Mouse (Mus musculus): ENCODE measurements at regions not wholly inside any gene's neighbourhood (a gene's known extent, or its start where the extent isn't known, plus 50 kb on each side); places are given as distances from the start of the nearest gene placed in this dataset.

- H3K4me1 ChIP-seq (ENCODE audit: control insufficient read depth, insufficient read depth, low read length): no peaks in the 10 kb centered on the region
- no peak for ATAC-seq (ENCODE audit: low read depth)
Observed at GRCm38 (mm10) chr14:66584699-66585098, 575.7 kb upstream of the Gulo start.

GRCm38 (mm10) chr14:66579904-66580492 is 571.0 kb upstream of the Gulo start:
- 72% methylated on average over 6 of the region's 6 CpGs for WGBS
- Histone ChIP-seq H3K4me1 (ENCODE audit: control insufficient read depth, insufficient read depth, low read length) (no peaks in the 10 kb centered on the region), H3K36me3 (ENCODE audit: control insufficient read depth, insufficient read depth, low read length) (no peaks in the 10 kb centered on the region), H3K4me2 (ENCODE audit: low read depth, low read length) (no peak overlapping the region), H3K27ac (replicated peaks; ENCODE audit: low read depth, low read length) (no peak overlapping the region), H3K9me3 (ENCODE audit: control insufficient read depth, low read length) (0 out of 2 replicates have a peak, but pooled peaks cover 8% of the 10 kb centered on the region), H3K4me3 (ENCODE audit: low read depth, low read length) (no peak overlapping the region), H3K9ac (ENCODE audit: low read depth, low read length) (no peak overlapping the region), H3K27me3 (replicated peaks; ENCODE audit: control insufficient read depth, insufficient read depth, low read length) (no peaks in the 10 kb centered on the region)
- DNase-seq (ENCODE audit: low spot score) (no peak), ATAC-seq (ENCODE audit: low read depth) (no peak)

More at GRCm38 (mm10) chr14:66584699-66585098, 575.7 kb upstream of the Gulo start:
- no peaks in the 10 kb centered on the region for H3K9me3 ChIP-seq (ENCODE audit: control insufficient read depth, low read length)
- no peaks in the 10 kb centered on the region for H3K36me3 ChIP-seq (ENCODE audit: control insufficient read depth, insufficient read depth, low read length)
- H3K27ac ChIP-seq (replicated peaks; ENCODE audit: low read depth, low read length): no peak overlapping the region
- no peak for DNase-seq (ENCODE audit: low spot score)
- no peaks in the 10 kb centered on the region for H3K27me3 ChIP-seq (replicated peaks; ENCODE audit: control insufficient read depth, insufficient read depth, low read length)
- H3K4me2 ChIP-seq (ENCODE audit: low read depth, low read length): no peak overlapping the region
- no peak overlapping the region for H3K4me3 ChIP-seq (ENCODE audit: low read depth, low read length)
- 71% methylated on average over 4 of the region's 4 CpGs for WGBS
- H3K9ac ChIP-seq (ENCODE audit: low read depth, low read length): no peak overlapping the region

GRCm38 (mm10) chr14:66566600-66566999 is 557.6 kb upstream of the Gulo start:
- H3K4me1 ChIP-seq (ENCODE audit: control insufficient read depth, insufficient read depth, low read length): no peaks in the 10 kb centered on the region
- no peak overlapping the region for H3K4me3 ChIP-seq (ENCODE audit: low read depth, low read length)
- ATAC-seq (ENCODE audit: low read depth): no peak
- no peak overlapping the region for H3K4me2 ChIP-seq (ENCODE audit: low read depth, low read length)
- no peak overlapping the region for H3K27ac ChIP-seq (replicated peaks; ENCODE audit: low read depth, low read length)
- no peaks in the 10 kb centered on the region for H3K36me3 ChIP-seq (ENCODE audit: control insufficient read depth, insufficient read depth, low read length)
- DNase-seq (ENCODE audit: low spot score): no peak
- H3K9me3 ChIP-seq (ENCODE audit: control insufficient read depth, low read length): no peaks in the 10 kb centered on the region
- 74% methylated on average over 10 of the region's 10 CpGs for WGBS
- H3K27me3 ChIP-seq (replicated peaks; ENCODE audit: control insufficient read depth, insufficient read depth, low read length): no peaks in the 10 kb centered on the region
- no peak overlapping the region for H3K9ac ChIP-seq (ENCODE audit: low read depth, low read length)

- ATAC-seq (ENCODE audit: low read depth): no peak
- no peak for DNase-seq (ENCODE audit: low spot score)
- Histone ChIP-seq H3K4me3 (ENCODE audit: low read depth, low read length) (no peak overlapping the region), H3K9me3 (ENCODE audit: control insufficient read depth, low read length) (no peaks in the 10 kb centered on the region), H3K27ac (replicated peaks; ENCODE audit: low read depth, low read length) (no peak overlapping the region), H3K4me1 (ENCODE audit: control insufficient read depth, insufficient read depth, low read length) (no peaks in the 10 kb centered on the region), H3K36me3 (ENCODE audit: control insufficient read depth, insufficient read depth, low read length) (no peaks in the 10 kb centered on the region), H3K27me3 (replicated peaks; ENCODE audit: control insufficient read depth, insufficient read depth, low read length) (no peaks in the 10 kb centered on the region), H3K9ac (ENCODE audit: low read depth, low read length) (no peak overlapping the region), H3K4me2 (ENCODE audit: low read depth, low read length) (no peak overlapping the region)
- 44% methylated on average over 4 of the region's 4 CpGs for WGBS
Observed at GRCm38 (mm10) chr14:66562744-66563143, 553.7 kb upstream of the Gulo start.

- DNase-seq (ENCODE audit: low spot score) (no peak), ATAC-seq (ENCODE audit: low read depth) (no peak)
- no peaks in the 10 kb centered on the region for H3K27me3 ChIP-seq (replicated peaks; ENCODE audit: control insufficient read depth, insufficient read depth, low read length)
- H3K9me3 ChIP-seq (ENCODE audit: control insufficient read depth, low read length): no peaks in the 10 kb centered on the region
- H3K27ac ChIP-seq (replicated peaks; ENCODE audit: low read depth, low read length): no peak overlapping the region
- no peak overlapping the region for H3K4me2 ChIP-seq (ENCODE audit: low read depth, low read length)
- H3K4me3 ChIP-seq (ENCODE audit: low read depth, low read length): no peak overlapping the region
- H3K36me3 ChIP-seq (ENCODE audit: control insufficient read depth, insufficient read depth, low read length): no peaks in the 10 kb centered on the region
- WGBS: 68% methylated on average over 3 of the region's 3 CpGs
- H3K4me1 ChIP-seq (ENCODE audit: control insufficient read depth, insufficient read depth, low read length): no peaks in the 10 kb centered on the region
- no peak overlapping the region for H3K9ac ChIP-seq (ENCODE audit: low read depth, low read length)
Observed at GRCm38 (mm10) chr14:66561715-66562114, 552.7 kb upstream of the Gulo start.

- WGBS: 87% methylated on average over 5 of the region's 5 CpGs
Observed at GRCm38 (mm10) chr14:66561042-66561590, 552.1 kb upstream of the Gulo start.

GRCm38 (mm10) chr14:66558393-66558792 is 549.4 kb upstream of the Gulo start:
- no peak overlapping the region for H3K4me2 ChIP-seq (ENCODE audit: low read depth, low read length)
- no peak overlapping the region for H3K4me3 ChIP-seq (ENCODE audit: low read depth, low read length)
- H3K9ac ChIP-seq (ENCODE audit: low read depth, low read length): no peak overlapping the region
- H3K9me3 ChIP-seq (ENCODE audit: control insufficient read depth, low read length): no peaks in the 10 kb centered on the region
- H3K36me3 ChIP-seq (ENCODE audit: control insufficient read depth, insufficient read depth, low read length): no peaks in the 10 kb centered on the region
- ATAC-seq (ENCODE audit: low read depth): no peak
- DNase-seq (ENCODE audit: low spot score): no peak
- WGBS: 92% methylated on average over 5 of the region's 5 CpGs
- H3K27ac ChIP-seq (replicated peaks; ENCODE audit: low read depth, low read length): no peak overlapping the region
- no peaks in the 10 kb centered on the region for H3K4me1 ChIP-seq (ENCODE audit: control insufficient read depth, insufficient read depth, low read length)
- H3K27me3 ChIP-seq (replicated peaks; ENCODE audit: control insufficient read depth, insufficient read depth, low read length): no peaks in the 10 kb centered on the region

More at GRCm38 (mm10) chr14:66561042-66561590, 552.1 kb upstream of the Gulo start:
- no peaks in the 10 kb centered on the region for H3K36me3 ChIP-seq (ENCODE audit: control insufficient read depth, insufficient read depth, low read length)
- no peak overlapping the region for H3K4me2 ChIP-seq (ENCODE audit: low read depth, low read length)
- H3K27ac ChIP-seq (replicated peaks; ENCODE audit: low read depth, low read length): no peak overlapping the region
- no peak for DNase-seq (ENCODE audit: low spot score)
- no peak overlapping the region for H3K4me3 ChIP-seq (ENCODE audit: low read depth, low read length)
- H3K4me1 ChIP-seq (ENCODE audit: control insufficient read depth, insufficient read depth, low read length): no peaks in the 10 kb centered on the region
- no peaks in the 10 kb centered on the region for H3K27me3 ChIP-seq (replicated peaks; ENCODE audit: control insufficient read depth, insufficient read depth, low read length)
- no peak for ATAC-seq (ENCODE audit: low read depth)
- no peak overlapping the region for H3K9ac ChIP-seq (ENCODE audit: low read depth, low read length)
- no peaks in the 10 kb centered on the region for H3K9me3 ChIP-seq (ENCODE audit: control insufficient read depth, low read length)

- no peak overlapping the region for H3K4me3 ChIP-seq (ENCODE audit: low read depth, low read length)
- 58% methylated on average over 8 of the region's 8 CpGs for WGBS
- H3K9ac ChIP-seq (ENCODE audit: low read depth, low read length): no peak overlapping the region
- no peak overlapping the region for H3K27ac ChIP-seq (replicated peaks; ENCODE audit: low read depth, low read length)
- no peak for ATAC-seq (ENCODE audit: low read depth)
- DNase-seq (ENCODE audit: low spot score): peak; percentile 32
- H3K27me3 ChIP-seq (replicated peaks; ENCODE audit: control insufficient read depth, insufficient read depth, low read length): no peaks in the 10 kb centered on the region
- H3K4me1 ChIP-seq (ENCODE audit: control insufficient read depth, insufficient read depth, low read length): no peaks in the 10 kb centered on the region
- H3K4me2 ChIP-seq (ENCODE audit: low read depth, low read length): no peak overlapping the region
- no peaks in the 10 kb centered on the region for H3K9me3 ChIP-seq (ENCODE audit: control insufficient read depth, low read length)
- no peaks in the 10 kb centered on the region for H3K36me3 ChIP-seq (ENCODE audit: control insufficient read depth, insufficient read depth, low read length)
Observed at GRCm38 (mm10) chr14:66557631-66558030, 548.6 kb upstream of the Gulo start.

- no peaks in the 10 kb centered on the region for H3K36me3 ChIP-seq (ENCODE audit: control insufficient read depth, insufficient read depth, low read length)
- no peak for ATAC-seq (ENCODE audit: low read depth)
Observed at GRCm38 (mm10) chr14:66538498-66538897, 529.5 kb upstream of the Gulo start.

More at GRCm38 (mm10) chr14:66538498-66538897, 529.5 kb upstream of the Gulo start:
- no peaks in the 10 kb centered on the region for H3K27me3 ChIP-seq (replicated peaks; ENCODE audit: control insufficient read depth, insufficient read depth, low read length)
- no peak overlapping the region for H3K4me2 ChIP-seq (ENCODE audit: low read depth, low read length)
- DNase-seq (ENCODE audit: low spot score): no peak
- no peak overlapping the region for H3K9ac ChIP-seq (ENCODE audit: low read depth, low read length)
- H3K4me1 ChIP-seq (ENCODE audit: control insufficient read depth, insufficient read depth, low read length): no peaks in the 10 kb centered on the region
- H3K9me3 ChIP-seq (ENCODE audit: control insufficient read depth, low read length): no peaks in the 10 kb centered on the region
- WGBS: 83% methylated on average over 6 of the region's 6 CpGs
- H3K27ac ChIP-seq (replicated peaks; ENCODE audit: low read depth, low read length): no peak overlapping the region
- H3K4me3 ChIP-seq (ENCODE audit: low read depth, low read length): no peak overlapping the region
